Mouse (Mus musculus) C2C12 (cell line): ENCODE results near the gene Ptms.

Experiments
- CTCF ChIP-seq: IDR thresholded peaks from one replicate; pipeline ENCODE4 v1.5.1; 2011; ENCODE audit not compliant: control insufficient read depth, insufficient read depth, insufficient read length
- FOSL1 ChIP-seq: IDR thresholded peaks from one replicate; pipeline ENCODE4 v1.8.0; 2011; ENCODE audit warnings: mild to moderate bottlenecking, low read length; ENCODE audit not compliant: poor library complexity, insufficient read depth, severe bottlenecking
- MYOD1 ChIP-seq: IDR thresholded peaks from one replicate; pipeline ENCODE4 v1.6.1; 2011; ENCODE audit warnings: low read depth; ENCODE audit not compliant: control insufficient read depth, insufficient read length

GRCm38 (mm10) chr6:124885956-124886381, 33.9 kb downstream of the Ptms start:
- no peak for TF ChIP-seq CTCF
- no peak for TF ChIP-seq FOSL1
- no peak for TF ChIP-seq MYOD1
